Mouse (Mus musculus) naive thymus-derived CD4-positive, alpha-beta T cell, adult 2 months (primary cell): ENCODE data around the gene Erc2.

Experiments
- DNase-seq: peaks from one replicate; pipeline ENCODE4 v3.0.0-alpha.2; 2011; ENCODE audit warnings: low read depth

Erc2 gene

GRCm38 (mm10) chr14:28381801-28382550, 759.7 kb downstream of the Erc2 start:
- no peak for DNase-seq

- no peak for DNase-seq
Measured at GRCm38 (mm10) chr14:28386815-28387607, 764.8 kb downstream of the Erc2 start.

GRCm38 (mm10) chr14:28398915-28399314, 776.7 kb downstream of the Erc2 start:
- DNase-seq, result no peak

GRCm38 (mm10) chr14:28399897-28400296, 777.7 kb downstream of the Erc2 start:
- DNase-seq, result no peak

- no peak for DNase-seq
Measured at GRCm38 (mm10) chr14:28405277-28405840, 783.1 kb downstream of the Erc2 start.

GRCm38 (mm10) chr14:28409390-28409789, 787.2 kb downstream of the Erc2 start:
- no peak for DNase-seq

- DNase-seq, result no peak
Measured at GRCm38 (mm10) chr14:28409796-28410347, 787.6 kb downstream of the Erc2 start.

- no peak for DNase-seq
Measured at GRCm38 (mm10) chr14:28410789-28411225, 788.6 kb downstream of the Erc2 start.

GRCm38 (mm10) chr14:28412252-28412995, 790.2 kb downstream of the Erc2 start:
- no peak for DNase-seq

- DNase-seq, result no peak
Measured at GRCm38 (mm10) chr14:28413516-28413915, 791.3 kb downstream of the Erc2 start.

GRCm38 (mm10) chr14:28417019-28417418, 794.8 kb downstream of the Erc2 start:
- DNase-seq, result no peak

GRCm38 (mm10) chr14:28418497-28418896, 796.3 kb downstream of the Erc2 start:
- DNase-seq, result no peak

- DNase-seq, result no peak
Measured at GRCm38 (mm10) chr14:28419188-28419587, 797.0 kb downstream of the Erc2 start.

- DNase-seq, result no peak
Measured at GRCm38 (mm10) chr14:28420596-28420995, 798.4 kb downstream of the Erc2 start.

GRCm38 (mm10) chr14:28426610-28427009, 804.4 kb downstream of the Erc2 start:
- no peak for DNase-seq

GRCm38 (mm10) chr14:28431703-28432309, 809.6 kb downstream of the Erc2 start:
- no peak for DNase-seq

GRCm38 (mm10) chr14:28434996-28435395, 812.8 kb downstream of the Erc2 start:
- DNase-seq, result no peak

- DNase-seq, result no peak
Measured at GRCm38 (mm10) chr14:28439171-28439570, 816.9 kb downstream of the Erc2 start.

- DNase-seq, result no peak
Measured at GRCm38 (mm10) chr14:28441240-28441967, 819.2 kb downstream of the Erc2 start.

GRCm38 (mm10) chr14:28443254-28443944, 821.2 kb downstream of the Erc2 start:
- no peak for DNase-seq
